17 mouse cellular contexts compared by ENCODE assay signal in the genomic region with DNA sequence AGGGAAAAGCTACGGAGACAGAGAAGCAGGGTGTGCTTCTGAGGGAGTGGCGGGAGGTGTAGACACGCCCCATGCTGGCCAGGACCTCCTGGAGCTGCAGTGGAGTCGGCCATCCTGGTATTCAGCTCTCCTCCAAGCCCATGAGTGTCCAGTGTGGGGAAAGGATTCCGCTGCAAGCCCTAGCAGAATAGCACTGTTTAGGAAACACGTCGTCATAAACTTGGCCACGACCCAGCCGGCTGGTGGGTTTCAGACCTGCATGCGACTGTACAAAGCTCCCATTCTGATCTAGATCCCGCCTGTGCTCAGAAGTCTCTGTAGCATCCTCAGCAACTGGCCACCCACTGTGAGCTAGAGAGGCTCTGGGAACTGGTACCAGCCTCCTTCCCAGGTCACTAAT. TPM values are rescaled to one million over a fixed set of nuclear protein-coding genes. Genes with fewer than 3 reads are reported as not detected.
DNase-seq lines count a peak whose midpoint lies in the region; ATAC-seq lines count a peak whose summit lies in the region.
"Had no signal": no experiment of that assay in that cellular context is flagged by ENCODE, and none has a peak within 500 bp of the region (broad histone marks: within the 10 kb centered on the region; RNA-seq: fewer than 3 reads in every experiment).

No protein-coding gene starts in this region.

- no peaks in the 10 kb centered on the region for H3K36me3 ChIP-seq in hindbrain, embryonic 10.5 days
- H3K36me3 ChIP-seq in hindbrain, embryonic 14.5 days (replicated peaks; ENCODE audit: control insufficient read depth, insufficient read depth): no peaks in the 10 kb centered on the region
- no peaks in the 10 kb centered on the region for H3K36me3 ChIP-seq in intestine, embryonic 15.5 days
- H3K36me3 ChIP-seq in kidney, embryonic 15.5 days: no peaks in the 10 kb centered on the region
- H3K36me3 ChIP-seq: forebrain, embryonic 12.5 days; heart, embryonic 15.5 days had no signal

- no peak overlapping the region for H3K4me2 ChIP-seq in hindbrain, embryonic 14.5 days (replicated peaks)
- H3K4me2 ChIP-seq in intestine, embryonic 15.5 days (replicated peaks): no peak overlapping the region
- H3K4me2 ChIP-seq in kidney, embryonic 15.5 days: no peak overlapping the region
- H3K4me2 ChIP-seq: forebrain, embryonic 12.5 days; heart, embryonic 15.5 days; liver, embryonic 11.5 days had no signal

- H3K27ac ChIP-seq in hindbrain, embryonic 10.5 days: peak overlapping the region; percentile 53; the same call in 1 of the 2 replicates
- no peak overlapping the region for H3K27ac ChIP-seq in hindbrain, embryonic 14.5 days
- no peak overlapping the region for H3K27ac ChIP-seq in intestine, embryonic 15.5 days
- H3K27ac ChIP-seq in kidney, embryonic 15.5 days: no peak overlapping the region
- H3K27ac ChIP-seq: forebrain, embryonic 12.5 days; heart, embryonic 15.5 days; layer of hippocampus, adult 2 months had no signal

- ATAC-seq in hindbrain, embryonic 14.5 days (ENCODE audit: low FRiP score): no peak
- ATAC-seq in intestine, embryonic 15.5 days: peak; percentile 39; the same call in 1 of the 2 replicates
- no peak for ATAC-seq in kidney, embryonic 15.5 days (replicated peaks; ENCODE audit: low FRiP score)

- H3K27me3 ChIP-seq in hindbrain, embryonic 10.5 days (ENCODE audit: insufficient read depth, poor library complexity, severe bottlenecking): no peaks in the 10 kb centered on the region
- H3K27me3 ChIP-seq in hindbrain, embryonic 14.5 days (ENCODE audit: control insufficient read depth, insufficient read depth, low read length): no peaks in the 10 kb centered on the region
- peaks cover 4% of the 10 kb centered on the region; the same call in 1 of the 2 replicates for H3K27me3 ChIP-seq in intestine, embryonic 15.5 days (replicated peaks)
- H3K27me3 ChIP-seq in kidney, embryonic 15.5 days: peaks cover 54% of the 10 kb centered on the region
- H3K27me3 ChIP-seq: forebrain, embryonic 12.5 days had no signal

- H3K4me3 ChIP-seq in hindbrain, embryonic 10.5 days: no peak overlapping the region
- no peak overlapping the region for H3K4me3 ChIP-seq in hindbrain, embryonic 14.5 days (replicated peaks; ENCODE audit: low read length)
- H3K4me3 ChIP-seq in intestine, embryonic 15.5 days (replicated peaks): no peak overlapping the region
- H3K4me3 ChIP-seq in kidney, embryonic 15.5 days (replicated peaks): no peak overlapping the region
- H3K4me3 ChIP-seq: forebrain, embryonic 12.5 days; heart, embryonic 15.5 days; layer of hippocampus, adult 2 months had no signal

- WGBS in hindbrain, embryonic 10.5 days: 67% methylated on average over 11 of the region's 11 CpGs
- 63% methylated on average over 11 of the region's 11 CpGs for WGBS in hindbrain, embryonic 14.5 days
- 37% methylated on average over 11 of the region's 11 CpGs for WGBS in intestine, embryonic 15.5 days
- WGBS in kidney, embryonic 15.5 days: 64% methylated on average over 11 of the region's 11 CpGs

- no peak overlapping the region for H3K9ac ChIP-seq in hindbrain, embryonic 14.5 days
- H3K9ac ChIP-seq in intestine, embryonic 15.5 days: no peak overlapping the region
- no peak overlapping the region for H3K9ac ChIP-seq in kidney, embryonic 15.5 days
- H3K9ac ChIP-seq: forebrain, embryonic 12.5 days; heart, embryonic 15.5 days had no signal

- no peak for DNase-seq in hindbrain, embryonic 10.5 days (ENCODE audit: low spot score)
- DNase-seq in hindbrain, embryonic 14.5 days (ENCODE audit: low spot score): no peak
- DNase-seq in lung, postnatal 10 days: peak; percentile 19
- no peak for DNase-seq in lung, postnatal 25 days (ENCODE audit: low spot score)
- DNase-seq in layer of hippocampus, adult 8-10 months (ENCODE audit: low spot score in 2 of 2): no peak
- DNase-seq: adrenal gland, postnatal 10 days; cerebellum, postnatal 36 days; gastrocnemius, postnatal 25 days; heart, postnatal 4 days; kidney, adult 18-20 months; kidney, postnatal 10 days had no signal

- no peaks in the 10 kb centered on the region for H3K9me3 ChIP-seq in hindbrain, embryonic 10.5 days
- H3K9me3 ChIP-seq in hindbrain, embryonic 14.5 days (ENCODE audit: control insufficient read depth, low read length): no peaks in the 10 kb centered on the region
- H3K9me3 ChIP-seq in intestine, embryonic 15.5 days: no peaks in the 10 kb centered on the region
- H3K9me3 ChIP-seq in kidney, embryonic 15.5 days (replicated peaks): no peaks in the 10 kb centered on the region
- H3K9me3 ChIP-seq: forebrain, embryonic 12.5 days; heart, embryonic 15.5 days had no signal

- peaks cover 9% of the 10 kb centered on the region; the same call in 1 of the 2 replicates for H3K4me1 ChIP-seq in hindbrain, embryonic 10.5 days (replicated peaks)
- no peaks in the 10 kb centered on the region for H3K4me1 ChIP-seq in hindbrain, embryonic 14.5 days (replicated peaks; ENCODE audit: control insufficient read depth, insufficient read depth, low read length)
- H3K4me1 ChIP-seq in intestine, embryonic 15.5 days (replicated peaks): peaks cover 8% of the 10 kb centered on the region; the same call in 1 of the 2 replicates
- 0 out of 2 replicates have a peak, but pooled peaks cover 13% of the 10 kb centered on the region for H3K4me1 ChIP-seq in kidney, embryonic 15.5 days
- H3K4me1 ChIP-seq: forebrain, embryonic 12.5 days; heart, embryonic 15.5 days had no signal

RNA-seq across cellular contexts. Expression of gene Glis1, which starts 41.9 kb away (rescaled TPM):
- 2.9 and 6.3 TPM in 2 replicates for polyA plus RNA-seq in hindbrain, embryonic 10.5 days (2016; fragmentation: Nextera tagmentation; extraction: Ambion mirVana)
- 2.7 and 5.6 TPM in 2 replicates for polyA plus RNA-seq in hindbrain, embryonic 14.5 days (2014; fragmentation: Nextera tagmentation; extraction: Ambion mirVana)
- 0.78 and 0.85 TPM in 2 replicates for polyA plus RNA-seq in intestine, embryonic 15.5 days (2015; fragmentation: Nextera tagmentation; extraction: Ambion mirVana)
- 5.0 and 6.4 TPM in 2 replicates for polyA plus RNA-seq in kidney, embryonic 15.5 days (2015; fragmentation: Nextera tagmentation; extraction: Ambion mirVana)
- total RNA-seq in layer of hippocampus, adult 8-10 months (2022): 1 to 10 TPM in 3 of 4 experiments, under 1 TPM in 1; 0.99 to 3.1 (median 1.6) TPM
- total RNA-seq: gastrocnemius, postnatal 25 days had no signal
